Mouse (Mus musculus) right cerebral cortex, adult 2 months (tissue): ENCODE data around the gene Tex45.

Experiments used
- DNase-seq, 2 experiments: peaks; one replicate each; pipeline ENCODE4 v3.0.0; 2021 to 2022; ENCODE audit warnings: low spot score in 2 of 2

The Tex45 gene

DNA sequence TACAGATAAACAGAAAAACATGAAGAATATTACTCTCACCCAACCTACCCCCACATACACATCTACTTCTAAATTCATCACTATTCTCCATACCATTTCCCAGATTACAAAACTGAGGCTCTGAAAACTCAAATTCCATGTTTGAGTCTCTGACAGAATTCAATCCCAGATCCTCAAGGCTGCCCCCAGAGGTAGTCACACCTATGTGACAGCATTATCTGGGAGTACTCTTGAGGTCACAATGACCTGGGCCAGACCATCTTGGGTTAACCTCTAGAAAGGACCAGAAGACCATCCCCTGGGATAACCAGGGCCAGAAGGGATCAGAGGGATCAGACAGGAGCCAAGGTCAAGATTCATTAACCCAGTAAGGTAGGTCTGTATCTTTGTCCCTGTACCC is at the start of gene Tex45:
Gene Tex45 (plus strand): TSS at position 301 of the 400 bp plus-strand sequence.
- no peak for DNase-seq

DNA sequence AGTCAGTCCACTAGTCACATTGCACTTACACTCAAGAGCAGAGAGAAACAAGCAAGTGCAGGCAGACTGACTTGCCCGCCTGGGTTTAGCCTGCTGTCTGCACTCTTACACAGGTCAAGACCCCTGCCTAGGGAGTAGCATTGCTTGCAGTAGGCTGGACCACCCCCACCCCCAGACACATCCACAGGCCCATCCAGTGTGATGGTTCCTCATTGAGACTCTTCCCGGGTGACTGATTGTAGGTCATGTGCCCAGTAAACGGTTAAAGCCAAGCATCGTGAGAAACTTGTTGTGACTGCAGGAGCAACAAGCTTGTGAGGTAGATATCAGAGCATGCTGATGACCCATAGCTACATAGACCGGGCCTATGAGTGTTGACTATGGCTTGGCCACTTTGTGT is 49.2 kb upstream of the Tex45 start:
- DNase-seq, result no peak

DNA sequence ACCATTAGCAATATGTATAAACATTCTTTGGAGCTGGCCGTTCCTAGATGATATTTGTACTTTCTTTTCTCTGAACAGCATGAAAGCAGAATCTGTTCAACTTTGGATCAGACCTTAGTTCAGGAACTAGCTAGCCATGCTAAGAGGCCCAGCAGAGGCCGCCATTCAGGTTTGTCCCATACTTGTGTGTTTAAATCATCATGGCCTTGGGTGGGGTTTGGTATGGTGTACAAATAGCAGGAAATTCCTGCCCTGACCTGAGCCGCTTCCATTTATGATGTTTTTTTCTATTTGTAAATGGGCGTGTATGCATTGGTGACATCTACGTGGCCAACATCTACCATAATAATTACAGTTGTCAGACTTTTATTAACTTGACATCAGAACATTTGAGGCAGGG is 45.4 kb upstream of the Tex45 start:
- no peak for DNase-seq

DNA sequence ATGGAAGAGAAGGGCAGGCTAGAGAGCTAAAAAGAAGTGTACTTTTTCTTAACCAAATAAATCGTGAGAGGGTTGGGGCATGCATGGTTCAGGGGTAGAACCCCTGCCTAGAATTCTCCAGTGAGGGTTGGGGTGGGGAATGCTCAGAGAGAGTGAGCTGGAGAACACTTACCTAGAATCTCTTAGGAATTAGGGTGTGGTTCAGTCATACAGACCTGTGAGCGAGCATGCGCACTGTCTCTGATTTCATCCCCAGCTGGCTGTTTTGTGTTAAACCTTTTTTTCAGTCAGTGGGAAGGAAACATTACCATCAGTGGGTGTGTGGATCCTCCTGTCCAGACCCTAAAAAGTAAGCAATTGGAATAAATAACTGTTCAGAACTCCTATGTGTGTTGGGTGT is 44.5 kb upstream of the Tex45 start:
- no peak for DNase-seq

DNA sequence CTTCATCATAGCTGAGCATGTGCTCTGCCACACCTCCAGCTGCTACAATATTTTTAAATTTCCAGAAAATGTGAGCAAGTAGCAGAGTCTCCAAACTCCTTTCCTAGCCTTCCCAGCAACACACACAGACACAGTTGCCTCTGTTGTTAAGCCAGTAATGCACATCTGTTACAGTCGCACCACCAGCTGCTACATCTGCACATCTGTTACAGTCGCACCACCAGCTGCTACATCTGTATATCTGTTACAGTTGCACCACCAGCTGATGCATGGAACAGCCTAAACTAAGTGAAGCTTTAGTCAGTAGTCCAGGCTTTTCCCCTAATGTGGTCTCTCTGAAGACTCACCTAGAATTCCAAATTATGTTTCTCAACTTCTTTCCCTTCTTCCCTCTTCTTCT is 42.2 kb upstream of the Tex45 start:
- no peak for DNase-seq

DNA sequence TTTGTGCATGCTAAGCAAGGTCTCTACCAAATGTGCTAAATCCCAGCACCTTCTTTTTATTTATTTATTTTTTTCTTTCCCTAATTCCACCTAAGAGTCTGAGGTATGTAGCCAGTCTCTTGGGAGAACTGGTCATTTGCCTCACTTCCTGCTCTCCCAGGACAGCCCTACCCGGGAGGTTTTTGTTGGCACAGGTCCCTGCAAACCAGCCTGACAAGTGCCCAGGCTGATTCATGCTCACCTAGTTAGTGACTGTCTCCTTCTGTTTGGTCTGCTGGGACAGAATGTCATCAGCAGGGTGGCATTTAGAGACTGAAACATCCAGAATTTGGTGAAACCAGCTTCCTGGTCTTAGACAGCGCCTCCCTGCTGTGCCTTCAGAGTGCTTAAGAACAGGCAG is 40.7 kb upstream of the Tex45 start:
- DNase-seq, result no peak

DNA sequence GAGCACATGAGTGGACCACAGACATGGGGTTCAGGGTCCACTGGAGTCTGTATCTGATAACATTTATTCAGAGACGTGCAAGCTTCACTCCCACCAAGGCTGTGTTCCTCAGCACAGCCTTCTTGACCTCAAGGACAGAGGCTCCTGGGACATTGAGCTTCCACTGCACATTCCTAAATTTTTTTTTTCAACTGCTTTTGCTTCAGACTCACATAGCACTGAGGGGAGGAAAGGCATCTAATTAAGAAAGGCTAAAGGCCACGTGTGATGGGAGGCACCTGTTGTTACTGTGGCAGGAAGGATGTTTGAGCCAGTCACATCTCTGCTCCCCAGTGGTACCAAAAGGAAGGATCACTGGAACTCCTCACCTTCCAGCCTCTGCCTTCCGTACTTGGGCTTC is 39.5 kb upstream of the Tex45 start:
- DNase-seq, result no peak

DNA sequence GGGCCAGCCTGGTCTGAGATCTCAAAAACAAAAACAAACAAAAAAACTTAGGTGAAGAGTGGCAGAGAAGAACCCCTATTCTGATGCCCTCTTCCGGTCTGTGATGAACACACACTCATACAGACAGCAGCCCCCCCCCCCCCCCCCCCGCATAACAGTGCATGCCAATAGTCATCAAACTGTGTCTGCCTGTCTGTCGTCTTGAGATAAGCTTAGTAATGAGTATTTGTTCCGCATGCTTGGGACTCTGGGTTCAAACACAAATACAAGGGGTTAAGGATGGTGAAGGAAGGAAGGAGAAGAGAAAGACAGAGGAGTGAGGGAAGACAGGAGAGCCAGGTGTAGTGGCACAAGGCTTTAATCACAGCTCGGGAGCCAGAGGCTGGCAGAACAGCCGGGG is 34.2 kb upstream of the Tex45 start:
- DNase-seq, result no peak

DNA sequence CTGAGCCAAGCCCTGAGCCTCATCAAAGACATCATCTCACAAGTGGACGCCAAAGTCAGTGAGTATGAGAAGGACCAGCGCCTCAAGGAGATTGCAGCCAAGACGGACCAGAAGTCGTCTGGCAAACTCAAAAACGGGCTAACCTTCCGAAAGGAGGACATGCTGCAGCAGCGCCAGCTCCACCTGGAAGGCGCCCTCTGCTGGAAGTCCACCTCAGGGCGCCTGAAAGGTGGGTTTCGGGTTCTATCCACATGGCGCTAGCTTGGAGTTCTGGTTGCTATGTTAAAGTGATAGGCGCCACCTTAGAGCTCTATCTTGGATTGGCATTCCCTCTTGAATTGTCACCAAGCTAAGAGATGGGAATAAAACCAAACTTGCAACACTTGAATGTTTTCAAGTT is 31.2 kb upstream of the Tex45 start:
- DNase-seq, result no peak

DNA sequence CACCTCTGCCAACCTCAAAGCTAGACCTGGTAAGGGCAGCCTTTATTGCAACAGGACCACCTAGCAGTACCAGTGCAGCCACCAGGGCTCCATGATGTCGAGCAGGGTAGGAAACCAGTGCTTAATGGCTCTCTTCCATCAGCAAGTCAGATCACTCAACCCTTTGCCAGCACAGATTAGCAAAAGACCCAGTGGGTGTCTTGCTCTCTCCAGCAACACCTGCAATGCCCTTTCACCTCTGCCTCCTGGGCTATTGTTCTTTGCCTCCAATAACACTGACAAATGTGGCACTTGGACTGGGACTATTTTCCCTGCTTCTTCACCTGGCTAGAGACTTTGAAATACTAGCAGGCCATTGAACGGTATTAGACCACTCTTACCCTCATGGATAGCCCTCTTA is 21.4 kb upstream of the Tex45 start:
- DNase-seq, result no peak

DNA sequence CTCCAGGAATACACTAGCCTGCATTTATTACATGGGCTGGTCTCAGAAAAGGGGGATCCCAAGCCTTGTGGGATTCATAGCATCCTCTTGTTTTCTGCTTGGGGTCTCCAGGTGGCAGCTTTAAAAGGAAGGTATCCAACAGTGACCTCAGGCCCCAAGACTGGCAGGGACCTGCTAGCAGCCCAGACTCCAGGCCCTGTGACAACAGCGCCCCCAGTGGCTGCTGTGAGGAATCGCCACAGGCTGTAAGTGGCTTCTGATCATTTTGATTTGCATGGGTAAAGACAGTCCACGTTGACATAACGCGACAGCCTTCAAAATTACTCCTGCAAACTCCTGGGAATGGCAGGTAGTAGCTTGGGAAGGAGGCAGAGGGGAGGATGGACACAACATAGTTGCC is 20.0 kb upstream of the Tex45 start:
- no peak for DNase-seq

DNA sequence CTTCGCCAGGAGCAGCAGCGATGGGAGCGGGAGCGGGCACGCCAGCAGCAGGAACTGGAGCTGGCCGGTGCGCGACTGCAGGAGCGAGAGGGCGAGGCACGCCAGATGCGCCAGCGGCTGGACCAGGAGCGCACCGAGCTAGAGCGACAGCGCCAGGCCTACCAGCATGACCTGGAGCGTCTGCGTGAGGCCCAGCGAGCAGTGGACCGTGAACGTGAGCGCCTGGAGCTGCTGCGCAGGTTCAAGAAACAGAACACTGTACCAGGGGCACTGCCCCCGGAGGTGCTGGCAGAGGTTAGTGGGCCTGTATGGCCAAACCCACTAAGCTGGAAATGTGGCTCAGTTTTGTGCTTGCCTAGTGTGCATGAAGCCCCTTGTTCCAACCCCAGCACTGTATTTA is 18.7 kb upstream of the Tex45 start:
- DNase-seq, result no peak

DNA sequence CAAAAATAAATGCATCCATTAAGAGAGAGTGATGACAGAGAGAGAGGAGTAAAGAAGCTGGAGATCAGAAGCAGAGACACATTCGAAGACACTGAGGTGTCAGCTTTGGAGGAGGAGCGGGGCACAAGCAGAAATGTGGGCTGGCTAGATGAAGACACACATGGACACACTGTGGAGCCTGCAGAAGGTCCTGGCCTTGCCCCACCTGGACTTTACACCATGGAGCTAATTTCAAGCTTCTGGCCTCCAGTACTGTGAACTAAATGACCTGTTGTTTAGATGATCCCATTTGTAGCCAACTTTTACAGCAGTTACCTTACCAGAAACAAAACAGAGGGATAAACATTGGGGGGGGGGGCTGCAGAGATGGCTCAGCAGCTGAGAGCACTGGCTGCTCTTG is 7.4 kb upstream of the Tex45 start:
- DNase-seq, result no peak

DNA sequence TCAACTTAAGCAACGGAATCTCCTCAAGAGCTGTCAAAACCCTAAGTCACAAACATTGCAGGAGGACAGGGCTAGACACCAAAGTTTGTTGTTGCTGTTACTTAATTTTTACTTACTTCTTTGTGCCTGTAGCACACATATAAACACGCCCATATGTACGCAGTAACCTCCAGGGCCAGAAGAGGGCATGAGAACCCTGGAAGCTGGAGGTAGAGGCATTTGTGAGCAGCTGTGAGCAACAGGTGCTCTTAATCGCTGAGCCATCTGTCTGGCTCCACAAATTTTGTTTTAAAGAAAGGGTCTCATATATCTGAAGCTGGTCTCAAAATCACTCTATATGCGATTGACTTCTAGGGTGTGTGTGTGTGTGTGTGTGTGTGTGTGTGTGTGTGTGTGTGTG is 6.4 kb upstream of the Tex45 start:
- no peak for DNase-seq

DNA sequence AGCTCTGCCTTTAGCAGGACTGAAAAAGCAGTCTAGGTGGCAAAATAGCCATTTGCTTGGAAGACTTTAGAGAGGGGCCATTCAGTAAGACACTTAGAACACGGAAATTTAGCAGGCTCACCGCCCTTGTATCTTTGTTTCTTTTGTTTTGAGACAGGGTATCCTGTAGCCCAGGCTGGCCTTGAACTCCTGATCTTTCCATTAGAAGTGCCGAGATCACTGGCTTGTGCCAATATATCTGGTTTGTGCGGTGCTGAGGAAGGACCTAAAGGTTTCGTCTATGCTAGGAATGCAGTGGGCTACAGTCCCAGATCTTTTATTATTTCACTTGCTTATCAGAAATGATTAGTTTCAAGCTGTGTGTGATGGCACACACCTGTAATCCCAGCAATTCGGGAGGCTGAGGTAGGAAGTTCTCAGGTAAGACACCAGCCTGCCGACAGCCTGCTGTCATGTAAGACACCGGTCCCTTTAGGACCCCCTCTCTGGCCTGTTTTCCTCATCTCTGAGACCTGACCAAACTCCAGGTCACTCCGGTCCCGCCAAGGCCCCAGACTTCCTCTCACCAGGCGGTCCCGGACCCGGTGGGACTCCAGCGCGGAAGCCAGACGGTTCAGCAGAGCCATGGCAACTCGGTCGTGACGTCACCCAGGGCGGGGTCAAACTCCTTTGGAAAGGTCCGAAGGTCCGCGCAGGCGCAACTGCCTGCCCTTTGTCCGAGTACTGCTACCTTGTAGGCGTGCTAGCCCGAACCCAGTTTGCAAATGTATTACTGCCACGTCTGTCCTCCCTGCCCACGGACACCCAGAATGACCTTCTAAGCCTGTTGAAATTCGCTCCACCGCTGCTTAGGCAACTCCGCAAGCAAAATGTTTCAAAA is 3.4 kb upstream of the Tex45 start, which contains the start of gene Pex11g:
Gene Pex11g (minus strand): TSS at position 675 of the 880 bp plus-strand sequence.
- DNase-seq, result peak; percentile 81 to 89

DNA sequence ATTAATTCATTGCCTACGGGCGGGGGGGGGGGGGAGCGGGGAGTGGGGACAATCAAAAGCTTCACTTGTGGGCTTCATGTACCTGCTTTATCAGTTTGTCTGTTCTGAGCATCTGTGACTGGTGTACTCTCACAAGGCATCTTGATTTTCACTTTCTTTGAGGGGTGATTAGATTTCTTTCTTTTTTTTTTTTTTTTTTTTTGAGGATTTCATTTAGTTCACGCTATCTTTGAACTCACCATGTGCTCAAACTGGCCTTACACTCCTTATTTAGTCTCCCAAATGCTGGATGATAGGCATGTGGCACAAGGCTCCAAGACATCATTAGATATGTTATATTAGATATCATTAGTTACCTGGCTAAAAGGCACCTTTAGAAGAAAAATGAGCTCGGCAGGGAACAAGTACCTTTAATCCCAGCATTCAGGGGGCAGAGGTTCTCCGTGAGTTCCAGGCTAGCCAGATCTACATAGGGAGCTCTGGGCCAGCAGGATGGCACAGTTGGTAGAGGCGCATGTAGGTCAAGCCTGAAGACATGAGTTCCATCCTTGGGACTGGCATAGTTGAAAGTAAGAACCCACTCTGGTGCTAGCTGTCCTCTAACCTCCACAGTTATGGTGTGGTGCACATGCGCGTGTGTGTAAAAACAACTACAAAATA is 2.6 kb upstream of the Tex45 start:
- DNase-seq, result no peak

DNA sequence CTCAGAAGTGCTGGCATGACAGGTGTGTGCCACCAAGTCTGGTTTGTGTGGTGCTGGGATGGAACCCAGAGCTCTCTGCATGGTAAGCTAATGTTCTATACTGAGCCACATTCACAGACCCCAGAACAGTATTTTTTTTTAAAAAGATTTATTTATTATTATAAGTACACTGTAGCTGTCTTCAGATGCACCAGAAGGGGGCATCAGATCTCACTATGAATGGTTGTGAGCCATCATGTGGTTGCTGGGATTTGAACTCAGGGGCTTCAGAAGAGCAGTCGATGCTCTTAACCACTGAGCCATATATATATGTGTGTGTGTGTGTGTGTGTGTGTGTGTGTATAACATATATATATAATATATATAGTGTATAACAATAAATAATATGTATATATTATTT is 1.8 kb upstream of the Tex45 start:
- no peak for DNase-seq

DNA sequence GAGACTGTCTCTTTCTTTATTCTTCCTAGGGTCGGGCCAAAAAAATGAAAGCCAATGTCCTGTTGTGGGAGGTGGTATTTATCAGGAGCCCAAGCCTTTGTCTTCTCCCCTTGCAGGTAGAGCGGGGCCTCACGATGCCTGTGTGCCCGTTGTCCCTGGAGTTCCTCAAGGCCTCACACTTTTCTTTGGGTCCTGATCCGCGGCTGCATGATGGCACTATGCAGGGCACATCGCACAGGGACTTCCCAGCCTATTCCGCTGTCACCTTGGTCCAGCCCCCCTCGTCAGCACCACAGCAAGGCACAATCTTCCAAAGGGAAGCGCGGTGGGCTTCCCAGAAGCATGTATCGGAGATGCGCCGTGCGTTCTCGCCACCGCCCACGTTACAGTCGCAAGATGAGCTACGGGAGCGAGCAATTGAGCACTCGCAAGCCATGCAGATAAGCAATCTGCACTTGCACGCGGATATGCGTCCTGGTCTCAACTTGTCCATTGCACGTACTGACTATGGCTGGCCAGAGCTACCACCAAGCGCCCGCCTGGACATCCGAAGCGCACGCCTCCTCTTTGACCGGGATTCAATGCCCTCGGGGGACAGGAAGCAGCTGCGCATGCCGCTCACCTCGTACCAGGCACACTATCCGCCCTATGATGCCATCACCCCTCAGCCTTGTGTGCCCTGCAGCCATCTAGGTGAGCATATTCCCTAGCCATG is 5.2 kb downstream of the Tex45 start:
- DNase-seq, result no peak

DNA sequence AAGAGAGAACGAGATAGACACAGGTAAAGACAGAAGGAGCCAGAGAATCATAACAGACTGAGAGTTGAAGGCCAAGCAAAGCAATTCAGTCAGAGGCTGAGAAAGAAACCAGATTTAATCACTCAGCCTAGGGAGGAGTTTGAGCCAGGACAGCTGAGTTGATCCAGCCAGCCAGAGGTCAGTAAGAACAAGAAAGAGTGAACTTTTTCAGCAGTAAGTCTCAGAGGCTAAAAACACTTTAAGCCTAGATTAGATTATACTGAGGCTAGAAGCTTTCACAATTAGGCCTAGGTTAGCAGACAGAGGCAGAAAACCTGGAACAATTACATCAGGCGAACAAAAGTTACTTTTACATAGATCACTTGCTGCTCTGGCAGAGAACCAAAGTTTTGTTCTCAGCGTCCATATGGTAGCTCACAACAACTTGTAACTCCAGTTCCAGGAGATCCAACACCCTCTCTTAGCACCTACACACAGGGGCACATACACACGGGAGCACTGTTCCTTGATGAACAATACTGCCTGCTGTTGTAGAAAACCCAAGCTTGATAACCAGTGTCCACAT is 9.6 kb downstream of the Tex45 start:
- no peak for DNase-seq

DNA sequence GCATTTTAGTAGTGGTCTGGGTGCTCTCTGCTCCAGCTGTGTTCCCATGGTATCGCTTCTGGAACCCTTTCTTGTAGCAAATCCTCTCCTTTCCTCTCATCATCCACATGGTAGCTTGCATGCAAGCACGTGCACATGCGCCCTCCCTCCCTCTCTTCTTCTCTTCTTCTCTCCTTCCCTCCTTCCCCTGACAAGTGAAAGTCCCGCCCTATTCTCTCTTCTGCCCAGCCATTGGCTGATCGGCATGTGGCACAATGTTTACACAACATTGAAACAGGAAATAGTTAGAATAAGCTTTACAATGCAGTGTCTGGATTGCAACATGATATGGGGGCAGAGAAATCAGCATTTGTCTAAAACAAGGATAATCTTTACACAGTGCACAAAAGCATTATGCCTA is 10.9 kb downstream of the Tex45 start:
- DNase-seq, result no peak

DNA sequence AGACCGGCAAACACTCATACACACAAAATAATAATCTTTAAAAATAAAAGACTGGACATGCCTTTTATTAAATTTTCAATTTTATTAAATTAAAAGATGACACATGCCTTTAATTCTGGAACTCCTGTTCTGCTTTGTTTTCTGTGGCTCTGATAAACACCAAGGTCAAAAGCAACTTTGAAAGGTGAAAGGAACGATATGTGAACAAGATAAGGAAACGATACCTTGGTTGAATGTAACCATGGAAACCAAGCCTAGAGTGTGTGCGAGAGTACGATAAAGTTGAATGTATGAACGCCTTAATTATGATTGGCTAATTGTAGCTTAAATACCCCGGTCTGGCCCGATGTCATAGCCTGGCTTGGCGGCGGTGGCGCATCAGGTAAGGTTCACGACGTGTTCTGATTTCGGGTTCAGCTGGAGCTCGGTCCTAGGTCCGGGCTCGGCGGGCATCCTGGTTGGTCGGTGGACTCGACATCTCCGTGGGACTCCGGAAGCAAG is 11.6 kb downstream of the Tex45 start:
- no peak for DNase-seq

DNA sequence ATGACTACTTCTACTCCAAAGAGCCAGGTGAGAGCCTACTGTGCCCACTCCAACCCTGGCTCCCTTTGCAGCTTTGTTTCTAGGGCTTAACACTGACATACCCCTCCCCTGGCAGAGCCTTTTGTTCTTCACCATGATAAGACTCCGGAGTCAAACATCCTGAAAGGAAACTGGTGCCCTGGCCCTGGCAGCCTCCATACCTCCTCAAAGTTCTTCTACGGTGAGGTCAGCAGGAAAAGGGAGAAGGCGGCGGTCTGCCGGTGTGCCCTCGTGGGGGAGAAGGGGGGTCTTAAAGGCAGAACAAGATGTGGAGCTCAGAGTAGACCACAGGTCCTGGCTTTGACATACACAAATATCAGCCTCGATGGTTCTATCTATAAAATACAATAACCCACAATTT is 12.9 kb downstream of the Tex45 start:
- DNase-seq, result no peak
